Mouse (Mus musculus) bone marrow macrophage, adult 2 months (primary cell): ENCODE measurements around the gene Trim45.

Source experiments
- CTCF ChIP-seq: IDR thresholded peaks from 2 replicates; pipeline ENCODE4 v1.5.1; 2012; ENCODE audit warnings: low read depth, mild to moderate bottlenecking, low read length, moderate library complexity
- POLR2A ChIP-seq: IDR thresholded peaks from 2 replicates; pipeline ENCODE4 v1.6.1; 2012; ENCODE audit warnings: mild to moderate bottlenecking, low read depth, low read length, borderline replicate concordance

GRCm38 (mm10) chr3:100892383-100893335 lies 29.3 kb upstream of the Trim45 start:
- TF ChIP-seq CTCF (no peak), POLR2A (no peak)
